Mouse (Mus musculus) CD4-positive, CD25-positive, alpha-beta regulatory T cell, adult 4 months (primary cell): Measurements from ENCODE around the gene Nxf7. TPM values are rescaled to one million over a fixed set of nuclear protein-coding genes. Genes with fewer than 3 reads are reported as not detected.
"Not testable (repeated sequence)": the region's sequence is repeated elsewhere in the genome, so short reads cannot be mapped to it uniquely, and the experiment has no call there.

Experiments used
- ATAC-seq: one replicate; pipeline ENCODE4 v1.8.0; 2017
- polyA plus RNA-seq, 2 experiments: library from polyadenylated mRNA; unstranded; fragments of 100-300 nt; shearing (Covaris generic); gene quantifications; one replicate each; pipeline ENCODE4 v1.2.1; 2017

Gene Nxf7
- not detected for polyA plus RNA-seq

GRCm38 (mm10) chrX:135598677-135599076 is at the start of gene Nxf7:
Gene Nxf7 (minus strand): TSS chrX:135598777.
- ATAC-seq = no peak

DNA sequence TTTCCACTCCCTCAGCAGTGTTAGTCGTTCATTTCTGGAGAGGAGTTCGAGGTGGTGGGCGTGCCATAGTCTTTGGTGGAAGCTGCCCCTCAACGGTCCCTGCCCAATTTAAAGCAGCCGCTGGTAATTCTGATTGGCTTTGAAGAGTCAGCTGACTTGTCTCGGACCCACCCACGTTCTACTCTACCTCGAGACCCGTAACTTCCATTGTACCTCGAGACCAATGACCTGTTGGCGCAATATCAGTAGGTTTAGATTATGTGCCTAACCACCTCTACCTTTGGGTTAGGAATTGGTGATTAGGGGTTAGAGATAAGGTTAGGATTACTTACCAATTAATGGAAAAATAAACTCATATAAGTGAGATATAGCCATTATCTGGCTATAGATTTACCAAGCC is 29.0 kb upstream of the Nxf7 start, which contains the start of gene Prame:
TSS of gene Prame (minus strand) at position 101 of the 400 bp plus-strand sequence.
- no peak for ATAC-seq

DNA sequence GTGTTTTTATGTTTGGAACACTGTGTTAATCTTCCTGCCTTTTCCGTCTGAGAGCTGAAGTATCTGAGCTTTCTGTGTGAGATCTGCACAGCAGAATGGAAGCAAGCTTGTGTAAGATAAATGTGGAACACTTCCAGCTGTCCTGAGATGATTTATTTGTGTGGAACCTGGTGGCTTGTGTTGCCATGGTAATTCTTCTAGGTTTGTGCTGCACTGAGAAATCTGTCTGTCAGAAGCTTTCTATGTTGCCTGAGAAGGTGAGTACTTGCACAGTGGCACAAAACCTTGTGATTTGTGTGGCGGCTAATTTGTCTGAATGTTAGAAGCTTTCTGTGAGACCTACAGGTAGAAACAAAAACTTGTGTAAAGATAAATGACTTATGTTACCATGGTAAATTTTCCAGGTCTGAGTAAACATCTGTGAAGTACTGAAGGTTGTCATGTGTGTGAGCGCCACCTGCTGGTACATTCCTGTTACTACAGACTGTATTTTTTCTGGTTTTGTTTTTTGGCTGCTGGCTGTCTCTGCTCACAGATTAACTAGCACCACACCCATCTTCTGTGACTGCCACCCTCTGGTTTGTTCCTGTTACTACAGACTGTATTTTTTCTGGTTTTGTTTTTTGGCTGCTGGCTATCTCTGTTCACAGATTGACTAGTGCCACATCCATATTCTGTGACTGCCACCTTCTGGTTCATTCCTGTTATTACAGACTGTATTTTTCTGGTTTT is 2.9 kb upstream of the Nxf7 start:
- ATAC-seq = peak; percentile 67

DNA sequence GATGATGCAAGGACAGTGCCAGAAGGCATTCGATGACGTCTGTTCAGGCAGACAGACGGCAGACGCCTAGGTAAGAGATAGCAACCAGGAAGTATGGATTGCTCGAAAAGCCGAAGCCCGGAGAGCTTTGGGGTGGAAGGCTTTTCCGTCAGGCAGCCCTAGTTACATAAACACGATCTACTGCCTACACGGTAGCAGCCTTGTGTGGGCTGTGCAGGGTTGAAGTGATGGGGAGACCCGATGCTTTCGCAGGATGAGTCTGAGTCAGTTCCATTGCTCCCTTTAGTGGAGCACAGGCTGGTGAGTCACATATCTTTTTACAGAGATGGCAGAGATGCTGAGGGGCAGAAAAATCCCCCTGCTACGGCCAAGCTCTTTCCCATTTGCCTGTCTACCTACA is 481 bp downstream of the Nxf7 start:
- no peak for ATAC-seq

GRCm38 (mm10) chrX:135576412-135576811 is 22.2 kb downstream of the Nxf7 start:
- no peak for ATAC-seq

- not testable (repeated sequence) for ATAC-seq
These were observed 23.5 kb downstream of the Nxf7 start for GRCm38 (mm10) chrX:135574958-135575628.

- not testable (repeated sequence) for ATAC-seq
These were observed 24.2 kb downstream of the Nxf7 start for GRCm38 (mm10) chrX:135574261-135574957.

- peak; percentile 86 for ATAC-seq
These were observed 29.1 kb downstream of the Nxf7 start for GRCm38 (mm10) chrX:135569467-135569866.

DNA sequence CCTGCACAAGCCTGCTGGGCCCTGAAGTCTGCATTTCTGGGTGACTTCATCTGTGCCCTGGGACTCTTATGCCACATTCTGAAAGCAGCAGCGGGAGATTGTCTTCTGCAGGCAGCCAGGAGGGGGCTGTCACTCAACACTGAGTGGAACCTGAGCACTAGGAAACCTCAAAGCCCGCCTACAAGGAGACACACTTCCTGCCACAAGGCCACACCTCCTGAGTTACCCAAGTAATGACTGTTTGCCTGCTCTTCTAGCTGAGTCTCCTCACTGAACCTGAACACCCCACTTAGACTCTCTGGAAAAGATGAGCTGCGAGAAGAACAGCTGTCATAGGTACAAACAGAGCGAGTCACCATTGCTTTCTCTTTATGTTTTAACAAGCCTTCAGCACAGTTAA is 33.6 kb downstream of the Nxf7 start:
- peak; percentile 63 for ATAC-seq

GRCm38 (mm10) chrX:135562841-135563240 is 35.7 kb downstream of the Nxf7 start:
- ATAC-seq = no peak

GRCm38 (mm10) chrX:135561693-135562092 is 36.9 kb downstream of the Nxf7 start:
- not testable (repeated sequence) for ATAC-seq

- not testable (repeated sequence) for ATAC-seq
These were observed 37.6 kb downstream of the Nxf7 start for GRCm38 (mm10) chrX:135560933-135561332.

DNA sequence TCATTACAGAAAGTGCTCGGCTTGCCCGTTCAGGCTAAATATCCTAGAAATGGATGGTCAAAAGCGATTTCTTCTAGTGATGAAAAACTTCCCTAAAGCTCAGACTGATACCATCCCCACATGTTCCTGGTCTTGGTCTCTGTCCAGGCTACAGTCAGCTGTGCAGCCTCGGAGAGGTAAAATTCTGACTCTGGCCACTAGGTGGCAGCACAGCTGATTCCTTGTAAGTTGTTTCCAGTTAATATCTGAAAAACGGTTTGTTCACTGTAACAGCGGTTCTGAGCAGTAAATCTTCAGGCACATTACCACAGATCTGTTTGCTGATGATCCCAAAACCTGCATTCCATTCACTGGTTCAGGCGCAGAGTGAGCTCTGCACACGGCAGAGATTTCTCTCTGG is 38.9 kb downstream of the Nxf7 start:
- not testable (repeated sequence) for ATAC-seq

Other genes with a start within 250 kb of the Nxf7 start
- gene Gm5128, start 225.5 kb downstream of the Nxf7 start, polyA plus RNA-seq = not detected
- under 1 TPM in 1 of 2 experiments, not detected in 1; 0.35 TPM for gene Gm7903, start 164.9 kb downstream of the Nxf7 start, polyA plus RNA-seq
- under 1 TPM in 1 of 2 experiments, not detected in 1; 0.22 TPM for gene AV320801, start 104.2 kb downstream of the Nxf7 start, polyA plus RNA-seq
- gene Prame, start 28.9 kb upstream of the Nxf7 start, polyA plus RNA-seq = not detected
- gene Tcp11x2, start 95.0 kb upstream of the Nxf7 start, polyA plus RNA-seq = under 1 TPM in 1 of 2 experiments, not detected in 1; 0.24 TPM
- gene Tmsb15a, start 126.5 kb upstream of the Nxf7 start, polyA plus RNA-seq = not detected
- gene Armcx5, start 144.0 kb upstream of the Nxf7 start, polyA plus RNA-seq = 10 to 100 TPM; 10.2 to 20.5 TPM
- gene Gprasp1, start 144.0 kb upstream of the Nxf7 start, polyA plus RNA-seq = 10 to 100 TPM; 22.7 to 31.9 TPM
- 10 to 100 TPM; 11.4 to 14.2 TPM for gene Bhlhb9, start 198.8 kb upstream of the Nxf7 start, polyA plus RNA-seq
- gene Gprasp2, start 240.3 kb upstream of the Nxf7 start, polyA plus RNA-seq = 10 to 100 TPM in 1 of 2 experiments, 1 to 10 TPM in 1; 9.1 to 13.7 TPM